Mouse (Mus musculus): ENCODE data around the gene Atp5b. TPM values are rescaled to one million over a fixed set of nuclear protein-coding genes. Genes with fewer than 3 reads are reported as not detected.

Atp5b gene
- polyA plus RNA-seq, 1 experiment from 2014 or later, result 2,005 TPM

DNA sequence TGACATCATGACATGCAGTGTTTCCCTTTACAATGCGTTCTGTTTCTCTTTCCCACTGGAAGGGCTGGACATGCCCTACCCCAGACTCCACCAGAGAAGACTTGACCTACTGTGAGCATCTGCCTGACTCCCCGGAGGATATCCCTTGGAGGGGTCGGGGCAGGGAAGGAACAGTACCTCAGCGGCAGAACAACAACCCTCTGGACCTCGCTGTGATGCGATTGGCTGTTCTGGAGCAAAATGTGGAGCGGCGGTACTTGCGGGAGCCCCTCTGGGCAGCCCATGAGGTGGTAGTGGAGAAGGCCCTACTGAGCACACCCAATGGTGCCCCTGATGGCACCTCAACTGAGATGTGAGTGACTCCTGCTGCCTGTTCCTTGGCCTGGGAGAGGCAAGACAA, 41.8 kb downstream of the Atp5b start:
- Histone ChIP-seq H3K9ac (replicated peaks) (no peak overlapping the region), H3K27ac (no peak overlapping the region), H3K9me3 (no peaks in the 10 kb centered on the region), H3K4me2 (replicated peaks) (no peak overlapping the region), H3K36me3 (peaks cover 95% of the 10 kb centered on the region), H3K4me3 (replicated peaks) (no peak overlapping the region), H3K27me3 (no peaks in the 10 kb centered on the region), H3K4me1 (replicated peaks) (no peaks in the 10 kb centered on the region)
- 96% methylated on average over 9 of the region's 9 CpGs for WGBS
- ATAC-seq, result no peak

GRCm38 (mm10) chr10:128125951-128126350, 42.9 kb downstream of the Atp5b start:
- no peaks in the 10 kb centered on the region for H3K9me3 ChIP-seq
- ATAC-seq, result no peak

DNA sequence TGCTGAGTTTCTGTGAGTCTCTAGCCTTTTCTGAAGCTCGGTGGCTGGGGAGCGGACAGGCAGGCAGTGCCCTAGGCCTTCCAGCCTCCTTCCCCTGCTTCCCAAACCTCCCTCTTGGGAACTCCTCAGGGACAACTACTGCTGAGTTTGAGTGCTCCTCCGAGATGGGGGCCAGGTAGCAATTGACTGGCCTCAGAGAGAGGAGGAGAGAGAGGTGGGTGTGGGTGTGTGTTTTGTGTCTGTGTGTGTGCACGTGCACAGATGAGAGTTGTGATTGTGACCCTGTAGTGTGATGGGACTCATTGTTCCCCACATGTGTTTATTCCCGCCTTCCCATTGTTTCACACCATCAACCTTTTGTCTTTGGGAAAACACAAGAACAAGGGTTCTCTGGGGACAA, 44.4 kb downstream of the Atp5b start:
- H3K4me2 ChIP-seq (replicated peaks), result no peak overlapping the region
- H3K4me3 ChIP-seq (replicated peaks), result no peak overlapping the region
- no peak overlapping the region for H3K9ac ChIP-seq (replicated peaks)
- 72% methylated on average over 5 of the region's 5 CpGs for WGBS
- no peaks in the 10 kb centered on the region for H3K4me1 ChIP-seq (replicated peaks)
- no peaks in the 10 kb centered on the region for H3K9me3 ChIP-seq
- no peaks in the 10 kb centered on the region for H3K27me3 ChIP-seq
- H3K36me3 ChIP-seq, result peaks cover 87% of the 10 kb centered on the region
- H3K27ac ChIP-seq, result no peak overlapping the region
- no peak for ATAC-seq

More at GRCm38 (mm10) chr10:128125951-128126350, 42.9 kb downstream of the Atp5b start:
- WGBS, result 90% methylated on average over 14 of the region's 14 CpGs
- no peak overlapping the region for H3K9ac ChIP-seq (replicated peaks)
- no peak overlapping the region for H3K4me2 ChIP-seq (replicated peaks)
- H3K27ac ChIP-seq, result no peak overlapping the region
- H3K4me3 ChIP-seq (replicated peaks), result no peak overlapping the region
- H3K27me3 ChIP-seq, result no peaks in the 10 kb centered on the region
- H3K36me3 ChIP-seq, result peaks cover 94% of the 10 kb centered on the region
- no peaks in the 10 kb centered on the region for H3K4me1 ChIP-seq (replicated peaks)

DNA sequence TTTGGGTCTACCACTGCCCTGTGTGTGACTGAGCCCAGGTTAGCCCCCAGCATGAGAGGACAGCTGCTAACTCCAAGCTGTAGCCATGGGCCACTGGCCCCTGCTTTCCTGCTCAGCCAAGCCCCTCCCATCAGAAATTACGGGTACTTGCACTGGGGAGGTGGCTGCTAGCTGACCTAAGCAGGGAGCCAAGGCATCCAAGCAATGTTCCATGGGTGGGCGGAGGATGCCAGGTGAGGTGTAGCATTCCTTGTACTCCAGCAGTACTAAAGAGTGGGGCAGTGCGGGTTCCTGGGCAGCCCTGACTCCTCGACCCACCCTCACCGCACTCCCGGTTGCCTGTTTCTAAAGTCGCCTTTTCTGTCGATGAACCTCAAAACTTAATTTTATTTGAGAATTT, 45.1 kb downstream of the Atp5b start:
- no peak for ATAC-seq
- WGBS, result 91% methylated on average over 8 of the region's 8 CpGs
- no peaks in the 10 kb centered on the region for H3K4me1 ChIP-seq (replicated peaks)
- no peak overlapping the region for H3K4me2 ChIP-seq (replicated peaks)
- H3K27ac ChIP-seq, result no peak overlapping the region
- no peaks in the 10 kb centered on the region for H3K9me3 ChIP-seq
- H3K9ac ChIP-seq (replicated peaks), result no peak overlapping the region
- peaks cover 80% of the 10 kb centered on the region for H3K36me3 ChIP-seq
- no peaks in the 10 kb centered on the region for H3K27me3 ChIP-seq
- H3K4me3 ChIP-seq (replicated peaks), result no peak overlapping the region

DNA sequence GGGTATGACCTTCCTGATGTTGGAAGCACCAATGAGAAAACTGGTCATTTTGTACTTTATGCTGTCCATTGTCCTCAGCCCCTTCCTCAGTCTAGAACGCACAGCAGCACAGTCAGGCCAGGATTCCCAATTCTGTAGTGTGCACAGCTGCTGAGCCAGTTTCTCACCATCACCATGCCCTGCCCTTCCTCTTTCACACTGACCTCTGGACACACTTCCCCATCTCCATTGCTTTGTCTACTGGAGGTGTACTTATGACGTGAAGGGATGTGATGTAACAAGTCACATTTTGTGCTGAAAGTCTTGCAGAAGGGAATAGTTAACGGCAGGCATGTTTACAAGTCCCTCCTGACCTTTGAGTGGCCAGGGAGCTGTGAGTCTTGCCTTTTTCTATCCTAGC, 48.2 kb downstream of the Atp5b start:
- Histone ChIP-seq H3K4me3 (replicated peaks) (no peak overlapping the region), H3K27ac (no peak overlapping the region), H3K4me2 (replicated peaks) (no peak overlapping the region), H3K27me3 (no peaks in the 10 kb centered on the region), H3K9ac (replicated peaks) (no peak overlapping the region), H3K4me1 (replicated peaks) (no peaks in the 10 kb centered on the region), H3K9me3 (no peaks in the 10 kb centered on the region), H3K36me3 (peaks cover 49% of the 10 kb centered on the region)
- 88% methylated on average over 3 of the region's 3 CpGs for WGBS
- ATAC-seq, result no peak

DNA sequence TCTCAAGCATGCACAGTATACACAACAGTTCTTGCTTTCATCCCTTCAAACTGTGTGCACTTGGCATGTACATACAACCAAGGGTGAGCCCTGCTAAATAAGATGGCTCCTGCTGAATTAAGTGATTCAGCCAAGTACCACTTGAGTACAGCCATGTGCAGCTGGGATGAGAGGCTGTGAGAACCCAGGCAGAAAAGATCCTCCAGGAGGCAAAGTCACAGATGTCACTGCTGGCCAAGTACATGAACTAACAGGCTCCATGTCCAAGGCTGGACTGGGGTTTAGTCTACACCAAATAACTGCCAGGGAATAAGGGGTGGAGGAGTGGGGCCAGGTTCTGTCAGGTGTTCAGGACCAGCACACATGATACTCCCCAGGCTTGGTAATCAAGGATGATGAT, 48.7 kb downstream of the Atp5b start:
- H3K4me1 ChIP-seq (replicated peaks), result no peaks in the 10 kb centered on the region
- H3K4me3 ChIP-seq (replicated peaks), result no peak overlapping the region
- no peaks in the 10 kb centered on the region for H3K27me3 ChIP-seq
- peaks cover 44% of the 10 kb centered on the region for H3K36me3 ChIP-seq
- no peak for ATAC-seq
- no peak overlapping the region for H3K27ac ChIP-seq
- H3K9ac ChIP-seq (replicated peaks), result no peak overlapping the region
- no peaks in the 10 kb centered on the region for H3K9me3 ChIP-seq
- no peak overlapping the region for H3K4me2 ChIP-seq (replicated peaks)

- Histone ChIP-seq H3K36me3 (peaks cover 32% of the 10 kb centered on the region), H3K27ac (0 out of 2 replicates have a peak overlapping the region, but pooled peaks have one; percentile 32), H3K9ac (replicated peaks) (no peak overlapping the region), H3K4me1 (replicated peaks) (no peaks in the 10 kb centered on the region), H3K27me3 (no peaks in the 10 kb centered on the region), H3K9me3 (no peaks in the 10 kb centered on the region), H3K4me2 (replicated peaks) (no peak overlapping the region), H3K4me3 (replicated peaks) (no peak overlapping the region)
- no peak for ATAC-seq
- WGBS, result 36% methylated on average over 13 of the region's 13 CpGs
Measured at GRCm38 (mm10) chr10:128133650-128134332, 50.7 kb downstream of the Atp5b start.

GRCm38 (mm10) chr10:128135374-128135773, 52.3 kb downstream of the Atp5b start:
- H3K4me2 ChIP-seq (replicated peaks), result no peak overlapping the region
- H3K4me3 ChIP-seq (replicated peaks), result no peak overlapping the region
- no peak overlapping the region for H3K9ac ChIP-seq (replicated peaks)
- H3K36me3 ChIP-seq, result peaks cover 20% of the 10 kb centered on the region
- H3K9me3 ChIP-seq, result no peaks in the 10 kb centered on the region
- no peak for ATAC-seq
- WGBS, result 94% methylated on average over 6 of the region's 6 CpGs
- no peaks in the 10 kb centered on the region for H3K27me3 ChIP-seq
- no peaks in the 10 kb centered on the region for H3K4me1 ChIP-seq (replicated peaks)
- no peak overlapping the region for H3K27ac ChIP-seq

MicroRNAs encoded within 50 kb of the gene (microRNA counts, 519-probe panel; counts per million panel counts)
- microRNA mmu-miR-677, result 110 counts per million, percentile 56 among the panel's probes with 10 or more counts

Small RNA genes lying within 50 kb of the gene (microRNA-seq; reads per million reads assigned to microRNA genes)
- gene Mir677, result 8.9 reads per million, percentile 27 among the genes with 10 or more reads in this experiment

Other genes with a start within 250 kb of the Atp5b start
- gene Rdh19, start 233.3 kb upstream of the Atp5b start, polyA plus RNA-seq (2015; fragmentation: Nextera tagmentation; extraction: Ambion mirVana), result not detected in 2 replicates
- not detected in 2 replicates for gene Rdh16f2, start 216.8 kb upstream of the Atp5b start, polyA plus RNA-seq (2015; fragmentation: Nextera tagmentation; extraction: Ambion mirVana)
- not detected in 2 replicates for gene Rdh7, start 194.5 kb upstream of the Atp5b start, polyA plus RNA-seq (2015; fragmentation: Nextera tagmentation; extraction: Ambion mirVana)
- gene Sdr9c7, start 184.8 kb upstream of the Atp5b start, polyA plus RNA-seq (2015; fragmentation: Nextera tagmentation; extraction: Ambion mirVana), result not detected in 2 replicates
- not detected in 2 replicates for gene Hsd17b6, start 75.7 kb upstream of the Atp5b start, polyA plus RNA-seq (2015; fragmentation: Nextera tagmentation; extraction: Ambion mirVana)
- 44.8 and 49.4 TPM in 2 replicates for gene Prim1, start 68.1 kb upstream of the Atp5b start, polyA plus RNA-seq (2015; fragmentation: Nextera tagmentation; extraction: Ambion mirVana)
- gene Naca, start 47.7 kb upstream of the Atp5b start, polyA plus RNA-seq (2015; fragmentation: Nextera tagmentation; extraction: Ambion mirVana), result 643 and 661 TPM in 2 replicates
- gene Ptges3, start 24.3 kb upstream of the Atp5b start, polyA plus RNA-seq (2015; fragmentation: Nextera tagmentation; extraction: Ambion mirVana), result 443 and 496 TPM in 2 replicates
- gene Baz2a, start 8.3 kb downstream of the Atp5b start, polyA plus RNA-seq (2015; fragmentation: Nextera tagmentation; extraction: Ambion mirVana), result 13.8 and 13.9 TPM in 2 replicates
- 9.8 and 10.9 TPM in 2 replicates for gene Rbms2, start 97.0 kb downstream of the Atp5b start, polyA plus RNA-seq (2015; fragmentation: Nextera tagmentation; extraction: Ambion mirVana)
- 1.1 and 1.4 TPM in 2 replicates for gene Gls2, start 111.2 kb downstream of the Atp5b start, polyA plus RNA-seq (2015; fragmentation: Nextera tagmentation; extraction: Ambion mirVana)
- 19.6 and 21.2 TPM in 2 replicates for gene Spryd4, start 128.5 kb downstream of the Atp5b start, polyA plus RNA-seq (2015; fragmentation: Nextera tagmentation; extraction: Ambion mirVana)
- gene Mip, start 142.6 kb downstream of the Atp5b start, polyA plus RNA-seq (2015; fragmentation: Nextera tagmentation; extraction: Ambion mirVana), result 0.16 and 0.32 TPM in 2 replicates
- 27.7 and 28.6 TPM in 2 replicates for gene Timeless, start 148.8 kb downstream of the Atp5b start, polyA plus RNA-seq (2015; fragmentation: Nextera tagmentation; extraction: Ambion mirVana)
- 0.15 and 0.23 TPM in 2 replicates for gene Apon, start 170.8 kb downstream of the Atp5b start, polyA plus RNA-seq (2015; fragmentation: Nextera tagmentation; extraction: Ambion mirVana)
- gene Apof, start 185.4 kb downstream of the Atp5b start, polyA plus RNA-seq (2015; fragmentation: Nextera tagmentation; extraction: Ambion mirVana), result not detected in 2 replicates
- gene Stat2, start 187.3 kb downstream of the Atp5b start, polyA plus RNA-seq (2015; fragmentation: Nextera tagmentation; extraction: Ambion mirVana), result 19.3 and 20.0 TPM in 2 replicates
- gene Il23a, start 215.5 kb downstream of the Atp5b start, polyA plus RNA-seq (2015; fragmentation: Nextera tagmentation; extraction: Ambion mirVana), result 0.16 TPM in 1 of 2 replicates, not detected in the other
- gene Pan2, start 220.1 kb downstream of the Atp5b start, polyA plus RNA-seq (2015; fragmentation: Nextera tagmentation; extraction: Ambion mirVana), result 28.6 and 30.4 TPM in 2 replicates
- gene Cnpy2, start 239.2 kb downstream of the Atp5b start, polyA plus RNA-seq (2015; fragmentation: Nextera tagmentation; extraction: Ambion mirVana), result 225 and 230 TPM in 2 replicates